Mouse (Mus musculus) limb, embryonic 10.5 days (tissue): Measurements from ENCODE around the gene Mrpl2. TPM values are rescaled to one million over a fixed set of nuclear protein-coding genes. Genes with fewer than 3 reads are reported as not detected.
A peak's percentile ranks its signal among the peaks of the same experiment; 100 is the strongest.

Experiments
- DNase-seq: peaks from one replicate; pipeline ENCODE4 v3.0.0-alpha.2; 2017; ENCODE audit warnings: low spot score
- H3K27ac ChIP-seq: fragments of 300-500 bp; sonication (generic); 2 replicates; pipeline ENCODE4 v1.5.1; 2016; ENCODE audit warnings: mild to moderate bottlenecking
- H3K27me3 ChIP-seq: fragments of 300-500 bp; sonication (generic); 2 replicates; pipeline ENCODE4 v1.6.1; 2016; ENCODE audit warnings: low read depth, mild to moderate bottlenecking; ENCODE audit not compliant: poor library complexity, severe bottlenecking
- H3K36me3 ChIP-seq: fragments of 300-500 bp; sonication (generic); 2 replicates; pipeline ENCODE4 v1.6.1; 2016; ENCODE audit warnings: mild to moderate bottlenecking, moderate library complexity
- H3K4me1 ChIP-seq: fragments of 300-500 bp; sonication (generic); 2 replicates; pipeline ENCODE4 v1.6.1; 2016
- H3K4me3 ChIP-seq: fragments of 300-500 bp; sonication (generic); 2 replicates; pipeline ENCODE4 v1.5.1; 2016; ENCODE audit warnings: mild to moderate bottlenecking, moderate library complexity
- H3K9me3 ChIP-seq: fragments of 300-500 bp; sonication (generic); replicated peaks from 2 replicates; pipeline ENCODE4 v1.6.1; 2016; ENCODE audit warnings: mild to moderate bottlenecking
- WGBS: fragments of 180-500 bp; shearing (Covaris S2); methylation state at CpG from one replicate; pipeline ENCODE4 v1.1.7; 2016; 5-methylcytosine and 5-hydroxymethylcytosine counted together
- polyA plus RNA-seq: library from polyadenylated mRNA; unstranded; fragments of >200 nt; fragmentation: Nextera tagmentation; extraction: Ambion mirVana; gene quantifications from 2 replicates; pipeline ENCODE4 v1.2.1, GENCODE M21; 2016

Mrpl2 gene
- polyA plus RNA-seq, 1 experiment from 2014 or later, result 140 TPM

DNA sequence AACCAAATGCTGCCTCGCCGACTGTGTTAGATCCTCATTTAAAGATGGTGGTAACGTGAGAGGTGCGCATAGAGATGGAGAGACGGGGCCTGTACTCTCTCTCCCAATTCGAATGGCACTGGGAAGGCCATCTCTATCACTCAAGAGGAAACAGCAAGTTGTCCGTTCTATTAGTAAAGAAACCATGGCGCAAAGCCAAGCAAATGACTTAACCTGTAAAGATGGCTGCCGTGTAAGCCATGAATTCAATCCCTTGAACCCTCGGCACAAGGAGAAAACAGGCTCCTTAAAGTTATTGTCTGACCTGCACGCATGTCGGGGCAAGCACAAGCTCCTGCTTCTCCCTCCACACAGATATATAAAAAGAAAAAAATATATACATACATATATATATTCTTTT is 28.2 kb upstream of the Mrpl2 start:
- H3K36me3 ChIP-seq, result 0 out of 2 replicates have a peak, but pooled peaks cover 9% of the 10 kb centered on the region
- H3K4me3 ChIP-seq, result peak overlapping the region; percentile 42
- H3K9me3 ChIP-seq, result no peaks in the 10 kb centered on the region
- DNase-seq, result no peak
- WGBS, result 13% methylated on average over 12 of the region's 12 CpGs
- peaks cover 99% of the 10 kb centered on the region for H3K4me1 ChIP-seq
- peak overlapping the region; percentile 98 for H3K27ac ChIP-seq
- no peaks in the 10 kb centered on the region for H3K27me3 ChIP-seq

DNA sequence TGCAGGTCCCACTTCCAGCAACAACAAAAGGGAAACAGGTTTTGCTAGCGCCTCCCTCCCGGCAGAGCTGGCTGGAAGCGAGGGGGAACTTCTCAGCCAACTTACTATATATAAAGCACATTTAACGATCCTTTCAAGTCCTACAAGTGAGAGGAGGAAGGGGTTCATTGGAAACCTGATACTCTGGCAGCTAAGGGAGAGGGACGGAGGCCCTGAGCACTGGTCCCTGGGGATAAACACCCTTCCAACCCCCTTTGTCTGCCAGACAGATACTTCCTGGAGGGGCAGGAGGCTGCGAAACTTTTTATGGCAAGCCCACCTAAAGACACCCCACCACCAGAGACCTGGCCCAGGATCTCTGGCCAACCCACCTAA is 27.6 kb upstream of the Mrpl2 start:
- Histone ChIP-seq H3K36me3 (0 out of 2 replicates have a peak, but pooled peaks cover 9% of the 10 kb centered on the region), H3K4me1 (peaks cover 99% of the 10 kb centered on the region), H3K4me3 (peak overlapping the region; percentile 42), H3K9me3 (no peaks in the 10 kb centered on the region), H3K27me3 (no peaks in the 10 kb centered on the region), H3K27ac (peak overlapping the region; percentile 98)
- under 1% methylated on average over 6 of the region's 6 CpGs for WGBS
- no peak for DNase-seq

DNA sequence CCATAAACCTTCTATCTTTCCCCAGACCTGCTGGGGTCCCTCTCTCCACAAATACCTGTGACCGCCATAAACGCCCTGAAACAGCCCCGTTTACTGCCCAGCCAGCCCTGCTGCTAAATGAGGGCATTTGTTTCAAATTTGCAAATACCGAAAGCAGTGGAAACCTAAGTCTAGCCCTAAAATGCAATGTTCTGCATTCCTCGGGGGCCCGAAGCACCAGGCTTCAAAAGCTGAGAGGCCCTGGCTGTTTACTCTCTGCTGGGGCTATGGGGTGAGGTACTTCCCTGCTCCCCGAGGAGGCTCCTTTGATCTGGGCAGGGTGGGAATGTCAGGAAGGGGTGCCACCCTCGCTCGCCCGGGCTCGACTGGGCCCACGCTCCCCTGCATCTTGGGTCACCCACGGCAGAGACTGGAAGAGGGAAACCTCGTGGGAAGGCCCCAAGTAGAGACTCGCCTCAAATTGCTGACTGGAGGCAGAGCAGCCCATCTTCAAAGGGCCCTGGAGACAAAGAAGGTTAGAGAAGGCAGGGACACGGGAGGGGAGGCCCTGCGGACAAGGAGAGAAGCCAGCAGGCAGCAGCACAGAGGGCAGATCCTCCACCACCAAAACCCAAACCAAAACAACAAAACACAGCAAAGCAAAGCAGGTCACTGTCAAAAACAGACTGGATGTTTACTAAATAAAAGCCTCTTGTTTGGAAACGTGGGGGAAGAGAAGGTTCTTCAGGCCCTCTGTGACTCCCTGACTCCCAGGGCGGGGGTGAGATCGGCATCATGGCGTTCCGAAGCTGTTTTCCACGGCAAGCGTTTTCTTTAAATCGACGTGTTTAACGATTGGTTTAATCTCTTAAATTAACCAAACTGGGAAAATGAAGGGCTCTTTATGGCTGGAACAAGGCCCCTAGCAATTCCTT is 27.0 kb upstream of the Mrpl2 start:
- 0 out of 2 replicates have a peak, but pooled peaks cover 9% of the 10 kb centered on the region for H3K36me3 ChIP-seq
- H3K4me1 ChIP-seq, result peaks cover 99% of the 10 kb centered on the region
- peak overlapping the region; percentile 42 for H3K4me3 ChIP-seq
- 2% methylated on average over 27 of the region's 27 CpGs for WGBS
- peak; percentile 77 for DNase-seq
- H3K27ac ChIP-seq, result peak overlapping the region; percentile 98
- H3K27me3 ChIP-seq, result no peaks in the 10 kb centered on the region
- no peaks in the 10 kb centered on the region for H3K9me3 ChIP-seq

DNA sequence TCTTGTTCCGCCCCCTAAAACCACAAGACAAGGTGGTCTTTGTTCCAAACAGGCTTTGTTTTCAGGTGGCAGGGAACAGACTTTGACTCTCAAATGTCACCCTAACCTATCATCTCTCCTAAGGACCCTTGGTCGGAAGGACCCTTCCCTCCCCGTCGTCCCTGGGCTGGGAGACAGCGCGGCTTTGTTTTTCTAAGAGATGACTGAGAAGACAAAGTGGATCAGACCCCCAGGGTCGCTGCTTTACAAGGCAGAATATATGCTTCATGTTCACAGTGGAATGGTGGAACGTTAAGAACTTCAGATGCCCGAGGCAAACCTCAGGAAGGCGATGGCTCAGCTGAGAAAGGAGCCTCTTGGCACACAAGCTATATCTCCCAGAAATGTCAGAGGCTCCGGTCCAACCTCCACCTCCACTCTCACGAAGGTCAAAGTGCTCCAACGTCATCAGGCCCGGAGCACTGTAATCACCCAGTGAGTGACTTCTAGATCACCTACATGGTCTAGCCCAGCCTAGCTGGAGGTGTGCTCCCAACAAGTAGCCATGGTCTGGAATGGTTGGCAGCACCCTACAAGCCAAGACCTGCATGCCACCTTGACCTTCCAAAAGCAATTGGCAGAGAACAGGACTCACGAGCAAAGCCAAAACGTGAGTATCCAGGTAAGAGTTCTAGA is 26.2 kb upstream of the Mrpl2 start:
- peak overlapping the region; percentile 98 for H3K27ac ChIP-seq
- no peaks in the 10 kb centered on the region for H3K9me3 ChIP-seq
- H3K4me3 ChIP-seq, result peak overlapping the region; percentile 42
- H3K4me1 ChIP-seq, result peaks cover 100% of the 10 kb centered on the region
- H3K27me3 ChIP-seq, result no peaks in the 10 kb centered on the region
- H3K36me3 ChIP-seq, result 0 out of 2 replicates have a peak, but pooled peaks cover 9% of the 10 kb centered on the region
- 24% methylated on average over 16 of the region's 16 CpGs for WGBS
- peak; percentile 48 for DNase-seq

DNA sequence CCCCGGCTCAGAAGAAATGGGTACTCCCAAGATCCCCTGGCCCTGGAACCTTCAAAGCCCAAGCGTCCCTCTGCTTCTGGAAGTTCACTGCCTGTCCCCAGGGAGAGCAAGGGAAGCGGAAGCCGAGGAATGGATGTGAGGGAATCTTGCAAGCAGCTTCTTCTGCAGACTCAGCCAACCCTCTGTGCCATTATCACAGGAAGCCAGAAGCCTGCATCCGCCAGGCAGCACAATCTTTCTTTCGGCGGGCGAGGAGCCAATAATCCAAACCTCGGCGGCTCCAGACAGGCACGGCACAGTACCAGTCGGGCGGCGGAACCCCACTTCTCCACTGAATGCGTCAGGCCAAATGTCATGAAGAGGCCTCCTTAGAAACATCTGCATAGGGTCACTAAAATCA is 24.7 kb upstream of the Mrpl2 start:
- Histone ChIP-seq H3K4me1 (peaks cover 100% of the 10 kb centered on the region), H3K9me3 (no peaks in the 10 kb centered on the region), H3K4me3 (peak overlapping the region; percentile 14; the same call in 1 of the 2 replicates), H3K27me3 (no peaks in the 10 kb centered on the region), H3K36me3 (0 out of 2 replicates have a peak, but pooled peaks cover 4% of the 10 kb centered on the region), H3K27ac (peak overlapping the region; percentile 98)
- DNase-seq, result no peak
- 53% methylated on average over 15 of the region's 15 CpGs for WGBS

DNA sequence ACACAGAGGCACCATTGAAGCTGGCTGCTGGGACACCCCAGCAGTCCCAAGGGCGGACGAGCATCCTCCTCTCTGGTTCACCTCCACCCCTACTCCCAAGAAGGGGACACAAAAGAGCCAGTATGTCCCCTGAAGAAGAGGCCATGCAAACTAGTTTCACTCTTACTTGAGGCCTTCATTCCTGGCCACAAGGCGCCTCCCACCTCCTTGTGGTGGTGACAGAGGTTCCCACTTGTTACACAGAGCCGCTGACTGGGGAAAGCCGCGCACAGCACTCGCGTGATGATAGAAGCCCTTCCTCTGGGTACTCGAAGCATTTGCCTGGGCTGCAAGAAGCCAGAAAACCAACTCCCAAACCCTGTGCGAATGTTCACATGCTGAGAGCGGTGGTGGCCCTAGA is 23.8 kb upstream of the Mrpl2 start:
- Histone ChIP-seq H3K27me3 (no peaks in the 10 kb centered on the region), H3K27ac (peak overlapping the region; percentile 54; the same call in 1 of the 2 replicates), H3K4me1 (peaks cover 100% of the 10 kb centered on the region), H3K4me3 (no peak overlapping the region), H3K9me3 (no peaks in the 10 kb centered on the region), H3K36me3 (0 out of 2 replicates have a peak, but pooled peaks cover 4% of the 10 kb centered on the region)
- 73% methylated on average over 11 of the region's 11 CpGs for WGBS
- DNase-seq, result no peak

DNA sequence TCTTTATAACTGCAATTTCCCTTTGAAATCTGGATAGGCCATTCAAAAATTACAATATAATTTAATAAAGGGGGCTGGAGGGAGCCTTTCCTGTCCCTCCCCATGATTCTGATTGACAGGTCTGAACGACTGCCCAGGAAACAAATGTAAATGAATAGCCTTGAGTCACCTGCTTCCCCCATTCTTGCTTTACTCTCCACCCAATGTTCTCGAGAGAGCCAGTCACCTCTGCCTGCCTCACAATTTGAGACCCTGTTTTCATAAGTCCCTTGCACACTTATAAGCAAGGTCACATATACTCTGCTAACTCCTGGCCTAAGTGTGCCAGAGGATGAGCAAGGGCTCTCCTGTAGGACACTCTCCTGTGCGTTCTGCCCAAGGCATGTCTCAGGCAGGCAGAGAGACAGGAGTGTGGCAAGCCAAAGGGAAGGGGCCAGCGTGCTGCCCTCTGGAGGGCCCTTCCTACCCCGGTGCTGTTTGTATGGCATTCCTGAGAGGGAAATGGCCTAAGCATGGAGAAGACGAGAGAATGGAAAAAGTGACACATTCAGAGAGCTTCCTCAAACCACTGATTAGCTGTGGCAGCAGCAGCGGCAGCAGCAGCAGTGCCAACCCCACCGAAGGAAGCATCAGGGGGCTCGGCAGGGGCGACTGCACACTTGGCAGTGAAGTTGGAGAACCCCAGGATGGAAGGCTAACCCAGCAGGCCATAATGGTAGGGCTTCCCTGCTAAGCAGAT is 22.0 kb upstream of the Mrpl2 start:
- 0 out of 2 replicates have a peak, but pooled peaks cover 4% of the 10 kb centered on the region for H3K36me3 ChIP-seq
- no peaks in the 10 kb centered on the region for H3K9me3 ChIP-seq
- DNase-seq, result no peak
- WGBS, result 31% methylated on average over 10 of the region's 10 CpGs
- peak overlapping the region; percentile 71 for H3K27ac ChIP-seq
- H3K4me1 ChIP-seq, result peaks cover 97% of the 10 kb centered on the region
- H3K27me3 ChIP-seq, result no peaks in the 10 kb centered on the region
- peak overlapping the region; percentile 18 for H3K4me3 ChIP-seq

DNA sequence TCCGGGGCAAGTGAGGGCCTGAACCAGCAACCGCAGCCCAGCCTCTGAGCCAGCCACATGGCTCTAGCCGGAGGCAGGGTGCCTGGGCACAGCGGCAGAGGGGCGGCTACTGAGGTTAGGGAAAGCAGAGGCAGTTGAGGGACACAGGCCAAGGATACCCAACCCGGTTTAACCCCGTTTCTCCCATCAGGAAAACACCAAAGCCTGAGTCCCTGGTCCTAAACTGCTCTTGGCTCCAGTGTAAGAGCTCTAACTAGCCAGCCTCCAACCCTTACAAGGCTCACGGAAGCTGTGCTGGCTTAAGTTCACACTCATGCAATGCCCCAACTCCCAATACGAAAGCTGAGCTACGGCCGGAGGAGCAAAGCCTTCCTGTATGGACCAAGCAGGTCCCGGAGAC is 21.4 kb upstream of the Mrpl2 start:
- Histone ChIP-seq H3K36me3 (0 out of 2 replicates have a peak, but pooled peaks cover 4% of the 10 kb centered on the region), H3K27ac (peak overlapping the region; percentile 71), H3K9me3 (no peaks in the 10 kb centered on the region), H3K4me3 (peak overlapping the region; percentile 18), H3K4me1 (peaks cover 97% of the 10 kb centered on the region), H3K27me3 (no peaks in the 10 kb centered on the region)
- 46% methylated on average over 12 of the region's 12 CpGs for WGBS
- DNase-seq, result no peak

DNA sequence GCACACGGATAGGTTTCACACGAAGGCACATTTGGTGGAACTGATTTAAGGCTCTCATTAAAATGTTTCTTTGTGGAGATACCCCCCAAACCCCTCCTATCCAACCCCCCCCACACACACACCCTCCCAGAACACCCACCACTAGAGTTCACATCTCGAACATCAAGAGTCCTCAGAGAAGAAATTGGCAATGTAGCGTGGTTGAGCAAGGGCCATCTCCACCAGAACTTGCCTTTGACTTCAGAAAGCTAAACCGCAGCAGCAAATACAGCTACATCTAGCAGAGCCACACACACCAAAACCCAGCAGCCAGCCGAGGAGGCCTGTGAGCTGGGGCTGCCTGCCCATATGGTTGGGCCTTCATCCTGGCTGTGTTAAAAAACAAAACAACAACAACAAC is 18.6 kb upstream of the Mrpl2 start:
- H3K36me3 ChIP-seq, result peaks cover 11% of the 10 kb centered on the region
- peaks cover 92% of the 10 kb centered on the region for H3K4me1 ChIP-seq
- H3K27me3 ChIP-seq, result no peaks in the 10 kb centered on the region
- H3K9me3 ChIP-seq, result no peaks in the 10 kb centered on the region
- H3K4me3 ChIP-seq, result peak overlapping the region; percentile 99
- peak overlapping the region; percentile 98 for H3K27ac ChIP-seq
- no peak for DNase-seq
- 15% methylated on average over 6 of the region's 6 CpGs for WGBS

DNA sequence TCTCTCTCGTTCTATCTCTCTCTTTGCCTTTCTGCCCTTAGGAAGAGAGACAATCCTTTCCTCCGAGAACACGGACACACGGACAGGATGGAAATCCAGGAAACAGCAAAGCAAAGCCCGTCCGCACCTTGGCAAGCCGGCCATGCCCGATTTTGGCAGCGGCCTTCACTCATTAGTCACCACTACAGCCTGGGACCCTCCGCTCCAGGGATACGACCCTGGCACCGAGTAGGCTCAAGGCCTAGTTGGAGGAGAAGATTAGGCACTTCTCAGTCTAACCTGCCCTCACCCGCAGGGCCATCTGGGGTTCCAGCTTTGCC is 17.6 kb upstream of the Mrpl2 start:
- H3K36me3 ChIP-seq, result peaks cover 19% of the 10 kb centered on the region
- DNase-seq, result no peak
- peaks cover 82% of the 10 kb centered on the region for H3K4me1 ChIP-seq
- H3K4me3 ChIP-seq, result peak overlapping the region; percentile 99
- H3K27ac ChIP-seq, result peak overlapping the region; percentile 98
- H3K9me3 ChIP-seq, result no peaks in the 10 kb centered on the region
- H3K27me3 ChIP-seq, result no peaks in the 10 kb centered on the region
- WGBS, result under 1% methylated on average over 13 of the region's 13 CpGs

DNA sequence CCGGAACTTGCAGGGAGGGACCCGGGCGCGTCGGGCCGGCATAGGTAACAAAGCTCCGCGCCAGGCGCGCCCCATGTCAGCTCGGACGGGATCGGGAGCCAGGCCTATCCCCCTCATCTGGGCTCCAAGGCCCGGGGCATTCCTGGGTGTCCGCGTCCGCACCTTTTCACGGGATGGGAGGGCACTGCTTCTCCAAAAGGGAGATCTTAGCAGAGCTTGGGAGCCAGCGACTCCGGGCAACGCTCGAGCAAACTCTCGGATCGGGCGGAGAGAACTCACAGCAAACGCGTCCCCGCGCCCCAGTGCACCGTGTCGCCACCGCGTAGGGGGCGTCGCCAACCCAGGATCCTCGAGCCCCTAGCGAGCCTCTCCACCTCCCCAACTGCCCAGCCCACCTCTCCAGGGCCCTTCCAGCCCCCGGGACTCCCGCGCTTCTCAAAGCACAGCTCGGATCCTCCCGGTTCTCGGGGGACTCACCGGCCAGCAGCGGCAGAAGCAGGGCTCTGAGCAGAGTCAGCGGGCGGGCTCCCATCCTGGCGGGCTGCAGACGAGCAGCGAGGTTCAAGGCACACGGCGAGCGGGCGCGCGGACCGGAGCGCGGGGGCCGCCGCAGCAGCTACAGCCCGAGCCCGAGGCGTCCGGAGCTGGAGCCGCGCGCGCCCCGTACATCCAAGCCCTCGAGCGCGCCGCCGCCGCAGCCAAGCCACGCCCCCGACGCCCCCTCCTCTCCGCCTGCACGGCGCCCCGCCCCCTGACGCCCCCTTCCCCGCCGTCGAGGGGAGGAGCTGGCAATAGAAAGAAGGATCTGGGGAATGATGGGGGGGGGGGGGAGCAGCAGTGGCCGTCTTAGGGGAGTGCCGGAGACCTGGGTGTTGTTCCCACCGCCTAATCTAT is 17.0 kb upstream of the Mrpl2 start, which contains the start of gene Ptk7:
Ptk7 (minus strand) TSS at position 714 of the 894 bp plus-strand sequence.
- DNase-seq, result peak; percentile 98
- peaks cover 25% of the 10 kb centered on the region for H3K36me3 ChIP-seq
- H3K4me1 ChIP-seq, result peaks cover 76% of the 10 kb centered on the region
- H3K9me3 ChIP-seq, result no peaks in the 10 kb centered on the region
- peak within 1 kb of the TSS; percentile 99 for H3K4me3 ChIP-seq
- H3K27me3 ChIP-seq, result no peaks in the 10 kb centered on the region
- H3K27ac ChIP-seq, result peak within 1 kb of the TSS; percentile 98
- under 1% methylated on average over 89 of the region's 90 CpGs for WGBS
